ENCODE assay signal across 16 mouse cellular contexts in the genomic region with DNA sequence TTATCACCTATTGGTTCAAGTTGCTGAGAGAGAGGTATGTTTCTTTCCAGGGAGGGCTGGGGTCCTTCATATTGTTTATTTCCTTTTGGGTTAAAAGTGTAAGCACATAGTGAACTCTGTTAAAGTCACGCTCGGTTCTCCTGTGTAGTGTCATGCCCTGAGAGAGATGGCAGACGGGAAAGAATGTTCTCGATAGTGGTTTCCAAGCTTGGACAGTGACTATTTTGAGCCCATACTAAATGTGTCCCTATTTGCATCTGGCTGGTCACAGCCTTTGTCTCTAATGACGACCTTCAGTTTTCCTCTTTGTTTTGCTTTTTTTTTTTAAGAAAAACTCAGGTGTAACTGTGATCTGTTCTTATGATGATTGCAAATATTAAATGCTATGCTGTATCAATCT.
"Had no signal": no experiment of that assay in that cellular context is flagged by ENCODE, and none has a peak within 500 bp of the region (broad histone marks: within the 10 kb centered on the region; RNA-seq: fewer than 3 reads in every experiment).

No protein-coding gene starts in this region.

- H3K9me3 ChIP-seq: lung, embryonic 15.5 days; megakaryocyte, embryonic 14.5 days; midbrain, embryonic 13.5 days; midbrain, embryonic 15.5 days; neural tube, embryonic 12.5 days; stomach, embryonic 15.5 days had no signal

- H3K4me1 ChIP-seq: lung, embryonic 15.5 days; megakaryocyte, embryonic 14.5 days; midbrain, embryonic 13.5 days; midbrain, embryonic 15.5 days; neural tube, embryonic 12.5 days; stomach, embryonic 15.5 days had no signal

- ATAC-seq: lung, postnatal 0 days; midbrain, embryonic 13.5 days; midbrain, embryonic 15.5 days had no signal

- H3K27ac ChIP-seq: lung, embryonic 15.5 days; macrophage; midbrain, embryonic 13.5 days; midbrain, embryonic 15.5 days; neural tube, embryonic 12.5 days; stomach, embryonic 15.5 days; stomach, postnatal 0 days had no signal

- H3K4me3 ChIP-seq: lung, embryonic 15.5 days; megakaryocyte, embryonic 14.5 days; midbrain, embryonic 13.5 days; midbrain, embryonic 15.5 days; neural tube, embryonic 12.5 days; stomach, embryonic 15.5 days had no signal

- DNase-seq: lung, adult 2 months; lung, postnatal 14 days; right cerebral cortex, postnatal 14 days; thymus, adult 2 months; thymus, postnatal 25 days; thymus, postnatal 4 days had no signal

- H3K36me3 ChIP-seq: lung, embryonic 15.5 days; midbrain, embryonic 13.5 days; midbrain, embryonic 15.5 days; neural tube, embryonic 12.5 days; stomach, embryonic 15.5 days had no signal

- H3K4me2 ChIP-seq: lung, embryonic 15.5 days; midbrain, embryonic 11.5 days; midbrain, embryonic 13.5 days; midbrain, embryonic 15.5 days; neural tube, embryonic 12.5 days; stomach, embryonic 15.5 days had no signal

- H3K27me3 ChIP-seq: lung, embryonic 15.5 days; midbrain, embryonic 13.5 days; midbrain, embryonic 15.5 days; neural tube, embryonic 12.5 days; stomach, embryonic 15.5 days had no signal

- H3K9ac ChIP-seq: lung, embryonic 15.5 days; midbrain, embryonic 13.5 days; midbrain, embryonic 15.5 days; neural tube, embryonic 12.5 days; stomach, embryonic 15.5 days had no signal
